Comparison of ENCODE assay signal across 25 mouse cellular contexts in the genomic region with DNA sequence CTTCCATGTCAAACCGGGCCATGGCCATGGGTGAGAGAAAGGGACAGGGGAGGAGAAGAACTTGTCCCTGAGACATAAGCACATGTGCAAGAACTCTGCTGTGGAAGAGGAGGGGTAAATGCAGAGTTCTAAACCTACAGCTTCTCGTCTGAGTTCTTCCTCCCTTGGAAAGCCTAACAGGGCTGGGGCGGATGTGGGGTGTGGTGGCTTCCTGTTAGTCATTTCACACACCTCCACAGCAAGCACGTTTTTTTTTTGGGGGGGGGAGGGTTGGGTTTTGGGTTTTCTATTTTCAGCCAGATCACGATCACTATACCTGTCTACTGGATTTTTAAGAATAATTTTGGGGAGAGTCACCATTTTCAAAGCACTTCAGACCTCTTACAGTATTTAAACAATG. TPM values are rescaled to one million over a fixed set of nuclear protein-coding genes. Genes with fewer than 3 reads are reported as not detected.
DNase-seq lines count a peak whose midpoint lies in the region; ATAC-seq and TF ChIP-seq lines count a peak whose summit lies in the region.
"Had no signal": no experiment of that assay in that cellular context is flagged by ENCODE, and none has a peak within 500 bp of the region (broad histone marks: within the 10 kb centered on the region; RNA-seq: fewer than 3 reads in every experiment).

No protein-coding gene starts in this region.

- H3K27me3 ChIP-seq in lung, postnatal 0 days (replicated peaks; ENCODE audit: insufficient read depth, low read length) = no peaks in the 10 kb centered on the region
- H3K27me3 ChIP-seq: forebrain, embryonic 15.5 days; heart, embryonic 12.5 days; neural tube, embryonic 12.5 days; stomach, embryonic 15.5 days had no signal

- no peak for TF ChIP-seq EP300 in lung, postnatal 0 days (IDR thresholded peaks at IDR 0.05)

- no peak overlapping the region for H3K9ac ChIP-seq in lung, postnatal 0 days (replicated peaks; ENCODE audit: low read depth)
- H3K9ac ChIP-seq: forebrain, embryonic 15.5 days; heart, embryonic 12.5 days; neural tube, embryonic 12.5 days; stomach, embryonic 15.5 days had no signal

- DNase-seq in lung, postnatal 25 days (ENCODE audit: low spot score) = peak; percentile 23
- DNase-seq in lung, postnatal 0 days (ENCODE audit: low spot score) = no peak
- peak; percentile 87 for DNase-seq in T-cell, adult 2 months (ENCODE audit: low spot score)
- peak; percentile 73 for DNase-seq in thymus, postnatal 25 days
- DNase-seq in layer of hippocampus, postnatal 36 days = no peak
- DNase-seq in heart, adult 18-20 months = no peak
- no peak for DNase-seq in neural tube, embryonic 10.5 days (ENCODE audit: extremely low spot score, low spot score)
- DNase-seq: cerebellum, postnatal 25 days; heart, postnatal 36 days; kidney, postnatal 4 days; lung, adult 2 months; right cerebral cortex, postnatal 25 days had no signal

- H3K4me2 ChIP-seq in lung, postnatal 0 days (replicated peaks; ENCODE audit: low read depth, low read length) = no peak overlapping the region
- H3K4me2 ChIP-seq: forebrain, embryonic 15.5 days; heart, embryonic 12.5 days; liver, embryonic 11.5 days; neural tube, embryonic 12.5 days; stomach, embryonic 15.5 days had no signal

- no peaks in the 10 kb centered on the region for H3K4me1 ChIP-seq in lung, postnatal 0 days (ENCODE audit: insufficient read depth, low read depth, low read length)
- H3K4me1 ChIP-seq: forebrain, embryonic 15.5 days; heart, embryonic 12.5 days; limb, embryonic 10.5 days; neural tube, embryonic 12.5 days; stomach, embryonic 15.5 days had no signal

- H3K27ac ChIP-seq in lung, postnatal 0 days (ENCODE audit: low read length) = no peak overlapping the region
- H3K27ac ChIP-seq: forebrain, embryonic 15.5 days; limb, embryonic 10.5 days; neural tube, embryonic 12.5 days; stomach, embryonic 15.5 days had no signal

- H3K9me3 ChIP-seq in lung, postnatal 0 days (ENCODE audit: low read length) = no peaks in the 10 kb centered on the region
- H3K9me3 ChIP-seq: forebrain, embryonic 15.5 days; heart, embryonic 12.5 days; limb, embryonic 10.5 days; megakaryocyte, embryonic 14.5 days; neural tube, embryonic 12.5 days; stomach, embryonic 15.5 days had no signal

- H3K4me3 ChIP-seq in lung, postnatal 0 days (ENCODE audit: low read depth, low read length) = no peak overlapping the region
- H3K4me3 ChIP-seq: forebrain, embryonic 15.5 days; heart, embryonic 12.5 days; limb, embryonic 10.5 days; megakaryocyte, embryonic 14.5 days; neural tube, embryonic 12.5 days; stomach, embryonic 15.5 days had no signal

- TF ChIP-seq CTCF in lung, postnatal 0 days (IDR thresholded peaks at IDR 0.05) = no peak

- no peak for ATAC-seq in lung, postnatal 0 days
- ATAC-seq in neutrophil, adult 5-6 weeks (ENCODE audit: extremely low read depth, insufficient number of reproducible peaks, low FRiP score, poor library complexity, severe bottlenecking) = peak; percentile 44; the same call in 1 of the 2 replicates
- ATAC-seq: forebrain, embryonic 15.5 days; hindbrain, embryonic 16.5 days; midbrain, embryonic 16.5 days had no signal

- WGBS in lung, postnatal 0 days = 53% methylated on average over 5 of the region's 5 CpGs

- no peaks in the 10 kb centered on the region for H3K36me3 ChIP-seq in lung, postnatal 0 days (ENCODE audit: insufficient read depth, low read length)
- H3K36me3 ChIP-seq: forebrain, embryonic 15.5 days; heart, embryonic 12.5 days; limb, embryonic 10.5 days; neural tube, embryonic 12.5 days; stomach, embryonic 15.5 days had no signal

RNA-seq across cellular contexts. Expression of gene Gzmb, which starts 34.7 kb away (rescaled TPM):
- 1.4 TPM in 2 replicates for polyA plus RNA-seq in lung, postnatal 0 days (2015; fragmentation: Nextera tagmentation; extraction: Ambion mirVana)
- total RNA-seq in neutrophil, adult 5-6 weeks (2017) = 1.2 and 3.1 TPM in 2 replicates
- total RNA-seq in layer of hippocampus, postnatal 36 days (2021) = not detected
- under 1 TPM in 1 of 2 experiments, not detected in 1; 0.30 TPM for total RNA-seq in heart, adult 18-20 months (2021)
- total RNA-seq: ES-E14; gastrocnemius, postnatal 4 days; heart, postnatal 36 days; layer of hippocampus, postnatal 14 days had no signal
- polyA plus RNA-seq: forebrain, embryonic 15.5 days; heart, embryonic 12.5 days; hindbrain, embryonic 16.5 days; limb, embryonic 10.5 days; midbrain, embryonic 16.5 days; neural tube, embryonic 12.5 days had no signal

Comparison
In these comparisons a context has a peak if more than half of its experiments do, and no peak if none do; other contexts are left out.
1. DNase-seq: peak in lung, postnatal 25 days (single experiment), T-cell, adult 2 months (single experiment) and thymus, postnatal 25 days (single experiment); none in lung, postnatal 0 days (single experiment), layer of hippocampus, postnatal 36 days (0 of 2), heart, adult 18-20 months (0 of 2) and neural tube, embryonic 10.5 days (single experiment).